ENCODE assay signal across 9 mouse cellular contexts in genomic region chr4:43693806-43694241, GRCm38 (mm10). TPM values are rescaled to one million over a fixed set of nuclear protein-coding genes. Genes with fewer than 3 reads are reported as not detected.
DNase-seq lines count a peak whose midpoint lies in the region; ATAC-seq and TF ChIP-seq lines count a peak whose summit lies in the region.
"Had no signal": no experiment of that assay in that cellular context is flagged by ENCODE, and none has a peak within 500 bp of the region (broad histone marks: within the 10 kb centered on the region; RNA-seq: fewer than 3 reads in every experiment).

No protein-coding gene starts in this region.

- no peaks in the 10 kb centered on the region for H3K36me3 ChIP-seq in liver, embryonic 14.5 days (replicated peaks; ENCODE audit: control insufficient read depth, insufficient read depth, low read depth)
- peaks cover 14% of the 10 kb centered on the region for H3K36me3 ChIP-seq in hindbrain, embryonic 10.5 days

- peak; percentile 17 to 58 for DNase-seq in urinary bladder, adult 18-20 months (ENCODE audit: low spot score in 2 of 2)
- DNase-seq in urinary bladder, postnatal 4 days (ENCODE audit: low spot score in 2 of 2): no peak
- no peak for DNase-seq in liver, embryonic 14.5 days (ENCODE audit: low read depth in 3 of 3, low spot score in 3 of 3)
- no peak for DNase-seq in hindbrain, embryonic 10.5 days (ENCODE audit: low spot score)
- DNase-seq in neural tube, embryonic 10.5 days (ENCODE audit: extremely low spot score, low spot score): no peak
- DNase-seq in ovary, postnatal 14 days (ENCODE audit: low spot score): no peak
- DNase-seq: right cerebral cortex, postnatal 4 days had no signal

- H3K4me1 ChIP-seq in brown adipose tissue, adult 24 weeks (ENCODE audit: control insufficient read depth, insufficient read depth, insufficient read length, low read length): peaks cover 14% of the 10 kb centered on the region
- H3K4me1 ChIP-seq in liver, embryonic 14.5 days (replicated peaks; ENCODE audit: control insufficient read depth in 2 of 2, insufficient read depth in 2 of 2, low read length in 1 of 2): peaks cover 11 to 29% of the 10 kb centered on the region in 2 experiments; a peak in 3 of 4 replicates
- H3K4me1 ChIP-seq in hindbrain, embryonic 10.5 days (replicated peaks): peaks cover 5% of the 10 kb centered on the region; the same call in 1 of the 2 replicates

- TF ChIP-seq CTCF in liver, embryonic 14.5 days (IDR thresholded peaks at IDR 0.05; ENCODE audit: low read depth): no peak

- H3K9ac ChIP-seq in liver, embryonic 14.5 days (replicated peaks): no peak overlapping the region

- H3K4me3 ChIP-seq in brown adipose tissue, adult 24 weeks (ENCODE audit: insufficient read depth, low read depth, low read length): no peak overlapping the region
- H3K4me3 ChIP-seq in liver, embryonic 14.5 days (ENCODE audit: insufficient read depth in 1 of 2, low read depth in 2 of 2, low read length in 2 of 2): no peak overlapping the region
- no peak overlapping the region for H3K4me3 ChIP-seq in hindbrain, embryonic 10.5 days

- WGBS in liver, embryonic 14.5 days (ENCODE audit: insufficient replicate concordance): 19% methylated on average over 5 of the region's 5 CpGs
- 83% methylated on average over 5 of the region's 5 CpGs for WGBS in hindbrain, embryonic 10.5 days

- no peaks in the 10 kb centered on the region for H3K27me3 ChIP-seq in liver, embryonic 14.5 days (ENCODE audit: control insufficient read depth, insufficient read depth, low read length)
- no peaks in the 10 kb centered on the region for H3K27me3 ChIP-seq in hindbrain, embryonic 10.5 days (ENCODE audit: insufficient read depth, poor library complexity, severe bottlenecking)

- TF ChIP-seq EP300 in liver, embryonic 14.5 days (IDR thresholded peaks at IDR 0.05; ENCODE audit: low read depth): no peak

- no peaks in the 10 kb centered on the region for H3K9me3 ChIP-seq in liver, embryonic 14.5 days (ENCODE audit: control insufficient read depth, low read length)
- no peaks in the 10 kb centered on the region for H3K9me3 ChIP-seq in hindbrain, embryonic 10.5 days

- H3K4me2 ChIP-seq in liver, embryonic 14.5 days (ENCODE audit: low read depth): no peak overlapping the region

- ATAC-seq in liver, embryonic 14.5 days (ENCODE audit: insufficient read depth): 0 out of 2 replicates have a peak, but pooled peaks have one; percentile 37

- H3K27ac ChIP-seq in brown adipose tissue, adult 24 weeks (replicated peaks; ENCODE audit: low read depth, low read length): 0 out of 2 replicates have a peak overlapping the region, but pooled peaks have one; percentile 21
- no peak overlapping the region for H3K27ac ChIP-seq in liver, embryonic 14.5 days
- no peak overlapping the region for H3K27ac ChIP-seq in hindbrain, embryonic 10.5 days

RNA-seq across cellular contexts. Expression of gene Olfr70, which starts 6.8 kb away (rescaled TPM):
- polyA plus RNA-seq in brown adipose tissue, adult 24 weeks (2012; ENCODE audit: insufficient read depth, insufficient read length, missing spikeins): not detected in 2 replicates
- not detected in 2 replicates for polyA plus RNA-seq in liver, embryonic 14.5 days (2012; rRNA removed)
- polyA plus RNA-seq in liver, embryonic 14.5 days (2014; fragmentation: Nextera tagmentation; extraction: Ambion mirVana): not detected in 2 replicates
- polyA plus RNA-seq in hindbrain, embryonic 10.5 days (2016; fragmentation: Nextera tagmentation; extraction: Ambion mirVana): not detected in 2 replicates
- polyA plus RNA-seq: frontal cortex, adult 2 months had no signal

RNA-seq across cellular contexts. Expression of gene Olfr71, which starts 16.2 kb away (rescaled TPM):
- not detected in 2 replicates for polyA plus RNA-seq in brown adipose tissue, adult 24 weeks (2012; ENCODE audit: insufficient read depth, insufficient read length, missing spikeins)
- polyA plus RNA-seq in liver, embryonic 14.5 days (2012; rRNA removed): not detected in 2 replicates
- not detected in 2 replicates for polyA plus RNA-seq in liver, embryonic 14.5 days (2014; fragmentation: Nextera tagmentation; extraction: Ambion mirVana)
- polyA plus RNA-seq in hindbrain, embryonic 10.5 days (2016; fragmentation: Nextera tagmentation; extraction: Ambion mirVana): not detected in 2 replicates
- polyA plus RNA-seq: frontal cortex, adult 2 months had no signal

RNA-seq across cellular contexts. Expression of gene Fam221b, which starts 24.9 kb away (rescaled TPM):
- 0.36 TPM in 1 of 2 replicates, not detected in the other for polyA plus RNA-seq in brown adipose tissue, adult 24 weeks (2012; ENCODE audit: insufficient read depth, insufficient read length, missing spikeins)
- 0.01 and 0.02 TPM in 2 replicates for polyA plus RNA-seq in liver, embryonic 14.5 days (2012; rRNA removed)
- 1.7 TPM in 2 replicates for polyA plus RNA-seq in liver, embryonic 14.5 days (2014; fragmentation: Nextera tagmentation; extraction: Ambion mirVana)
- polyA plus RNA-seq in hindbrain, embryonic 10.5 days (2016; fragmentation: Nextera tagmentation; extraction: Ambion mirVana): 1.8 and 2.4 TPM in 2 replicates

RNA-seq across cellular contexts. Expression of gene Tmem8b, which starts 25.1 kb away (rescaled TPM):
- polyA plus RNA-seq in brown adipose tissue, adult 24 weeks (2012; ENCODE audit: insufficient read depth, insufficient read length, missing spikeins): 4.2 and 9.1 TPM in 2 replicates
- polyA plus RNA-seq in liver, embryonic 14.5 days (2012; rRNA removed): 0.22 and 0.37 TPM in 2 replicates
- polyA plus RNA-seq in liver, embryonic 14.5 days (2014; fragmentation: Nextera tagmentation; extraction: Ambion mirVana): 0.05 and 0.11 TPM in 2 replicates
- 5.2 and 9.4 TPM in 2 replicates for polyA plus RNA-seq in hindbrain, embryonic 10.5 days (2016; fragmentation: Nextera tagmentation; extraction: Ambion mirVana)

RNA-seq across cellular contexts. Expression of gene Hrct1, which starts 33.2 kb away (rescaled TPM):
- 4.7 and 5.0 TPM in 2 replicates for polyA plus RNA-seq in brown adipose tissue, adult 24 weeks (2012; ENCODE audit: insufficient read depth, insufficient read length, missing spikeins)
- polyA plus RNA-seq in liver, embryonic 14.5 days (2012; rRNA removed): 0.08 and 0.09 TPM in 2 replicates
- 0.06 and 0.21 TPM in 2 replicates for polyA plus RNA-seq in liver, embryonic 14.5 days (2014; fragmentation: Nextera tagmentation; extraction: Ambion mirVana)
- polyA plus RNA-seq in hindbrain, embryonic 10.5 days (2016; fragmentation: Nextera tagmentation; extraction: Ambion mirVana): 0.25 and 0.44 TPM in 2 replicates

Comparison
In these comparisons a context has a peak if more than half of its experiments do, and no peak if none do; other contexts are left out.
1. DNase-seq: peak in urinary bladder, adult 18-20 months (2 of 2); none in urinary bladder, postnatal 4 days (0 of 2), liver, embryonic 14.5 days (0 of 3), hindbrain, embryonic 10.5 days (single experiment), neural tube, embryonic 10.5 days (single experiment) and ovary, postnatal 14 days (single experiment).